Mouse (Mus musculus) liver, embryonic 14.5 days (tissue): ENCODE data around the gene Snrpg.

ENCODE experiments used
- CTCF ChIP-seq: IDR thresholded peaks from 2 replicates; pipeline ENCODE4 v1.5.1; 2016; ENCODE audit warnings: antibody characterized with exemption, low read depth, control low read depth
- EP300 ChIP-seq: IDR thresholded peaks from 2 replicates; pipeline ENCODE4 v1.6.1; 2016; ENCODE audit warnings: antibody characterized with exemption, low read depth

DNA sequence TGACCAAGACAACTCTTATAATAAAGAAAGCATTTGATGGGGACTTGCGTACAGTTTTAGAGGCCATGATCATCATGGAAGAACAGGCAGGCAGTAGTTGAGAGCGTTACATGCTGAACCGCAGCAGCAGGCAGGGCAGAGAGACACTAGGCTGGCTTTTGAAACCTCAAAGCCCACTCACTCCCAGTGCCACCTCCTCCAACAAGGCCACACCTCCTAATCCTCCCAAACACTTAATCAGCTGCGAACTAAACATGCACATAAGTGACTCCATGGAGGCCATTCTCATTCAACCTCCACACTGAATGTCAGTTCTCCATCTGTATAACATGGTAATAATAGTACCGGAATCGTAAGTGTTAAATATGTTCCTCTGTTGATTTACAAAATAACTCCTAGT lies 2.5 kb downstream of the Snrpg start:
- TF ChIP-seq CTCF (no peak), EP300 (no peak)
